Mouse (Mus musculus): ENCODE measurements around the gene Dnaic1.

- TF ChIP-seq CHD2 (IDR thresholded peaks at IDR 0.05; ENCODE audit: low read depth, low read length), result no peak
- TF ChIP-seq ZC3H11A (IDR thresholded peaks at IDR 0.05; ENCODE audit: borderline replicate concordance, low read depth, low read length), result no peak
- TF ChIP-seq MAFK (IDR thresholded peaks at IDR 0.05; ENCODE audit: insufficient read depth, low read depth, low read length), result no peak
These were observed 79.1 kb downstream of the Dnaic1 start for GRCm38 (mm10) chr4:41648627-41649026.
